Mouse (Mus musculus) spleen, adult 12 weeks (tissue): ENCODE measurements around the gene Duxbl2.
"Not testable (repeated sequence)": the region's sequence is repeated elsewhere in the genome, so short reads cannot be mapped to it uniquely, and the experiment has no call there.

Experiments
- DNase-seq: peaks from one replicate; pipeline ENCODE4 v3.0.0; 2022; ENCODE audit warnings: low spot score

The Duxbl2 gene

DNA sequence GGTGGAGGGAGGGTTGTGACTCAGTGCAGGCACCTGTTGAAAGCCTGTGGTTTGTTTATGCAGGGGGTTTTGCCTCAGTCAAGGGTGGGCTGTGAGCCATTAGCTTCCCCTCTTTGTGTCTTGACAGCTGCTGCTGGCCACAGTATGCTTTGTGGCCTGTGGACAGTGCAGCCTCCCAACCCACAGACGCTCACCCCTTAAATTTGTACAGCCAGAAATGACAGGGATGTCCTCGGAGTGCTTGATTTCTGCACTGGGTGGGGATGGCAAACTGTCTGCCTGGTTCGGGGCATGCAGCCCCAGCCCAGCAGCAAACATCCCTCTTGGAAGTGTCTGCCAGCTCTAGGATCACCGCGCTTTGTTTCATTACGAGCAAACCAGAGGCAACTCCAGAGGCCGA, at the start of gene Duxbl2:
Gene Duxbl2 (plus strand): TSS at position 200 of the 400 bp plus-strand sequence.
- DNase-seq = not testable (repeated sequence)

DNA sequence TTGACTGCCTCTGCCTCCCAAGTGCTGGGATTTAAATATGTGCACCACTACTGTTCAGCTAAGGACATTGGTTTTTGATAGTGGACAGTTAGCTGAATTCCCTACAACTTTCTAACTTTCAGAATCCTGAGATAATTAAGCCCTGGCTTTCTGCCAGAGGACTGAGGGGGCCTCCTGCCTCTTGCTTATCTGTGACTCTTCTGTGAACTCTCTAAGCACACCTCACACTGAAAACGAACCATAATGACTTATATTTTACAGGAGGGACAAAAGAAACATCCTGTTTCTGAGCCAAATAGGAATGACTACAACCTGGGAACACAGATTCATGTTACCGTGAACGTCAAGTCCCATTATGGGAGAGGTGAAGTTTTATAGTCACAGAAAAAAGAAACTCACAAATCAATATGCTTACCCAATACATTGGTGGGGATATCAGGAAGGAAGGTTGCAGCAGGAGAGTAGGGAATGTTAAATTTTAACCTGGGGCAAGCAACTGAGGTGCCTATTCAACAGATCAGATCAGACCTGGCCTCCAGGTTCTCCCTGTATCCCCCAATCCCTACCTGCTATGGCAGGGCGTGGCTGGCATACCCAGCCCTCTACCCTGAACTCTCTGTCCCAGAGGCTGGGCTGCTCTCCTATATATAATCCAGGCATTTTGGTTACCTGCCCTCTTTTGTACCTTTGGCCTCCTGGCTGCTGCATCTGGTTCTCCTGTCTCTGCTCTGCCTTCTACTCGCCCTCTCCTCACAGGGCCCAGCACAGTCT, 41.3 kb upstream of the Duxbl2 start:
- not testable (repeated sequence) for DNase-seq

DNA sequence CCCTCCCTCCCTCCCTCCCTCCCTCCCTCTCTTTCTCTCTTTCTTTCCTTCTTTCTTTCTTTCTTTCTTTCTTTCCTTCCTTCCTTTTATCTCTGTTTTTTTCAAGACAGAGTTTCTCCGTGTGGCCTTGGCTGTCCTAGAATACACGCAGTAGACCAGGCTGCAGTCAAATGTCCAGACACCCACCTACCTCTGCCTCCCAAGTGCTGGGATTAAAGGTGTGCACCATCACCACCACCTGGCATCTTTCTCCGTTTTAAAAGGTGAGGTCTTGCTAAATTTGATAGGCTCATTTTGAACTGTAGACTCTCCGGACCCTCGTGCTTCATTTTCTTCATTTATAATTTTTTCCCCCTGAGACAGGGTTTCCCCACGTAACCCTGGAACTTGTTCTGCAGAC, 36.9 kb upstream of the Duxbl2 start, which contains the start of gene Cphx2:
Gene Cphx2 (plus strand): TSS at position 301 of the 400 bp plus-strand sequence.
- DNase-seq = not testable (repeated sequence)

DNA sequence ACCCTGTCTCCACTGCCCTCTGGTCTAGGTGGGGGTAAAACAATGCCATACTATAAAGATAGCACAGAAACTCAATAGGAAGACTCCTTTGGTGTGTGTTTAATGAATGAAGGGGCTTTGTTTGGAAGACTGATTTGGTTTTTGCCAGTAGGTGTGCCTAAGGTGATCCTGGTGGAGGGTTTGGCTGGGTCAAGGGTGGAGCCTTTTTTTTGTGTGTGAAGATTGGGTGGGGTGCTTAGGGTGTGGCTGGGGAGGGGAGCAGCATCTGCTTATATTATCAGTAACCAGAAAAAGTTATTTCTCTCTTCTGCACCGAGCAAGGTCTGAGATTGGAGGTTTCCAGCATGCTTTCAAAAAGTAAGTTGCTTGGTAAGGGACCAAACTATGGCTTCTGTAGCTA, 36.2 kb upstream of the Duxbl2 start, which contains the start of gene Cphx3:
Gene Cphx3 (plus strand): TSS at position 301 of the 400 bp plus-strand sequence.
- DNase-seq = not testable (repeated sequence)

DNA sequence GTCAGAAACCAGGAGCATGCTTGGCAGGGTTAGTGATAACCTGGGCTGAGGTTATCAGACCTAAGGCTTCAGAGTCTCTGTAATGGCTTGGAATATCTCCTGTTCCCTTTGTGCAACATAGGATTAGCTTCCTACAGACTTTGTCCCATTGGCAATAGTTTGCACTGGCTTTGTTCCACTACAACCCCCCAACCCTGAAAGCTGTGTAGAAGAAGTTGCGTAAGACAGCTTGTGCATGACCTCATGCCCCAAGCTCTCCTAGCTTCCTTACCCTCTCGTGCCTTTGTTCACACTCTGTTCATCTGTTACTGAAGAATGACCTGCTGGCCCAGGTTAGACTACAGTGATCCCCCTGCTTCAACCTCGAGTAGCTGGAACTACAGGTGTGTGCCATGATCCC, 20.5 kb upstream of the Duxbl2 start:
- DNase-seq = not testable (repeated sequence)

- DNase-seq = not testable (repeated sequence)
Measured at GRCm38 (mm10) chr14:26118550-26119000, 426 bp downstream of the Duxbl2 start.

- DNase-seq = not testable (repeated sequence)
Measured at GRCm38 (mm10) chr14:26119095-26119494, 946 bp downstream of the Duxbl2 start.

DNA sequence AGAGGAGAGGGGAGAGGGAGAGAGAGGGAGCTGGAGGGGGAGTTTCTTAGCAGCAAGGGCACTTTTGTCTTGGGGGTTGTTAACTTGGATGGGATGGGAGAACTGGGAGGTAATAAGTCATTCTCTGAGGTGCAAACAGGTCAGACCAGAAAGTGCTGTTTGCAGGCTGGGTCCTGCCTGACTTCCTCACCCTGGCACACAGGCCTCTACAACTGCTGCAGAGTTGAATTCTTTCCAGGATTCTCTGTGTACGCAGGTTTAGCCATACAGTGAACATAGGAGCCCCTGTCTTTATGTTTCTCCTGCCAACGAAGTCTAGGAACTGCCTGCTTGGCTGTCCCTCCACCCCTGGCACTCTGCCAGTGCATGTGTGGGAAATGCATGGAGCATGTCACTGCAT, 28.9 kb downstream of the Duxbl2 start:
- not testable (repeated sequence) for DNase-seq

GRCm38 (mm10) chr14:26156032-26156431, 37.9 kb downstream of the Duxbl2 start:
- not testable (repeated sequence) for DNase-seq

DNA sequence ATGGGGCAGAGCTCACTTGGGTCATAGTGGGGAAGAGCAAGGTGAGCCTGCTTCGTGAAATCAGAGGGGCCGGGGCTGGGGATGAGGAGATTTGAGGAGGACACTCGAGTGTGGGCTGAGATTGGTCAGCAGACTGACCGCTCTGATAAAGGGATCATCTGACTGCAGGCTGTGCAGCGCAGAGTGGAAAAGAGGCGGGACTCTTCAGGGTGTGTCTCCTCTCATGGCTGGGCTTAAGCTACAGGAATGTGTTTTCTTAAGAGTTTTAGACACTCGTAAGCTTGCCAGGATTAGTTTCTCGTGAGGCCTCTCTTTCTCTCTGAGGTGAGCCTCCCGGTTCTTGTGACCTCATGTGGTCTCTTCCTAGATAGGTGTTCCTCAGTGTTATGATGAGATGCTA, 43.0 kb downstream of the Duxbl2 start:
- DNase-seq = not testable (repeated sequence)

DNA sequence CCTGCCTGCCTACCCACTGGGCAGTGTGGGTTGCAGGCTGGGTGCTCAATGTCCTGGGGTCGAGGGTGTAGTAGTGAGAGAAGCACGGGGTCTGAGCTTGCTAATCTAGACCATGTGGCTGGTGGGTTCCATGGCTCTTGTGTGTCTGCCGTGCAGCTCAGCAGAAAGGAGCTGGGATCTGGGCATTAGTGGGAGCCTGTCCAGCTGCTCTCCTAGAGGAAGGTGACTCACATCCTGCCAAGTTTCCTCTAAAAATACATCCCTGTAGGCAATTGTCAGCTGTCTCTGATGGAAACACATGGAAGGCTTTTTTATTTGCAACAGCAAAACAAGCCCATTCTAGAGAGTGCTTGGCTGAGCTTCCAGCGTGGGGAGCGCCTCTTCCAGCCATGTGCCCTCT, 44.3 kb downstream of the Duxbl2 start:
- not testable (repeated sequence) for DNase-seq

DNA sequence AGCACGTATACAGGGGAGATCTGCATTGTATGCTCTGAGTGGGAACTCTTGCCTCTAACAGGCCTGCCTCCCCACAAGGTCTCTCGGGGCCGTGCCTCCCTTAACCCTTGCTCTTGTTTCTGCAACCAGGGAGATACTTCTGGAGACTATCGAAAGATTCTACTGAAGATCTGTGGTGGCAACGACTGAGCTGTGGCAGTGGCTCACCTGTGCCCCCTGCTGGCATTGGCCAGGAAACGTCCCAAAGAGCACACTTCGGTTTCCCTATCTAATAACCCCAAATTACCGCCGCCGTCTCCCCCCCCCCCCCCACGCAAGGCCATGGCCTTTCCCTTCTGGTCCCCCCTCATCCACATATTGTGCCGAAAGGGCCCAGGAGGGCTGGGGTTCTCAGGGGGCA, 47.1 kb downstream of the Duxbl2 start:
- DNase-seq = not testable (repeated sequence)

GRCm38 (mm10) chr14:26173955-26174354, 55.8 kb downstream of the Duxbl2 start:
- DNase-seq = not testable (repeated sequence)

DNA sequence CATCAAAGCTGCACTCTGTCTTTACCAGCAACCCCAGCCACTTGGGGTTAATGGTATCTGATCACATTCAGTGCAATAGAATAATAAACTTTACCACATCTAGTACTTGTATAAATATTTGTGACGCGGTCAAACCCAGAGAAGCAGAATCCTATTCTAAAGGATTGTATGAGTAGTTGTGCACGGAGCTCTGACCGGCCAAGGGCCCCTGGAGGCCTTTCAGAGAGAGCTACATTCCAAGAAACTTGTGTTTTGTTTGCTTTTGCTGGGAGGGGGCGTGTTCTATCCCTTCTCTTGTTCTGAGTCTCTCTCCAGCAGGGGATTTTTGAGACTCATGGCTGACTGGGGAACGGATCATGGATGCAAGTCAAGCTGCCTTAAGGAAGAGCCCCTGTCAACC, 56.9 kb downstream of the Duxbl2 start:
- DNase-seq = not testable (repeated sequence)
